Mouse (Mus musculus): ENCODE data around the gene Nudt9. TPM values are rescaled to one million over a fixed set of nuclear protein-coding genes. Genes with fewer than 3 reads are reported as not detected.
A peak's percentile ranks its signal among the peaks of the same experiment; 100 is the strongest.

Gene Nudt9
- total and polyA plus RNA-seq, 2 experiments from 2014 or later: 51.0 to 62.9 TPM

GRCm38 (mm10) chr5:104039154-104039932 lies 6.8 kb upstream of the Nudt9 start:
- H3K27ac ChIP-seq (ENCODE audit: low read depth): no peak overlapping the region
- DNase-seq (ENCODE audit: low spot score) (peak; percentile 30), ATAC-seq (ENCODE audit: insufficient read depth, low read depth) (peak; percentile 31)
- H3K4me3 ChIP-seq (ENCODE audit: low read depth, low read length): no peak overlapping the region
- no peak for TF ChIP-seq EP300 (IDR thresholded peaks at IDR 0.05; ENCODE audit: low read depth)
- peak; percentile 84 for TF ChIP-seq CTCF (IDR thresholded peaks at IDR 0.05; ENCODE audit: low read depth)
- no peak overlapping the region for H3K4me2 ChIP-seq (ENCODE audit: low read depth, low read length)
- no peaks in the 10 kb centered on the region for H3K36me3 ChIP-seq (replicated peaks; ENCODE audit: control insufficient read depth, insufficient read depth, low read length)
- peaks cover 13% of the 10 kb centered on the region; the same call in 1 of the 2 replicates for H3K4me1 ChIP-seq (ENCODE audit: control insufficient read depth, insufficient read depth)
- H3K9ac ChIP-seq (replicated peaks; ENCODE audit: low read depth, low read length): no peak overlapping the region
- H3K9me3 ChIP-seq (replicated peaks; ENCODE audit: control insufficient read depth, low read length): no peaks in the 10 kb centered on the region
- H3K27me3 ChIP-seq (ENCODE audit: control insufficient read depth, insufficient read depth, low read length): no peaks in the 10 kb centered on the region
- WGBS: 55% methylated on average over 6 of the region's 6 CpGs

GRCm38 (mm10) chr5:104042906-104043305 lies 3.2 kb upstream of the Nudt9 start:
- Histone ChIP-seq H3K27me3 (ENCODE audit: control insufficient read depth, insufficient read depth, low read length) (no peaks in the 10 kb centered on the region), H3K9me3 (replicated peaks; ENCODE audit: control insufficient read depth, low read length) (no peaks in the 10 kb centered on the region), H3K4me3 (ENCODE audit: low read depth, low read length) (no peak overlapping the region), H3K4me2 (ENCODE audit: low read depth, low read length) (no peak overlapping the region), H3K4me1 (ENCODE audit: control insufficient read depth, insufficient read depth) (peaks cover 9% of the 10 kb centered on the region), H3K27ac (ENCODE audit: low read depth) (peak overlapping the region; percentile 31; the same call in 1 of the 2 replicates), H3K9ac (replicated peaks; ENCODE audit: low read depth, low read length) (no peak overlapping the region), H3K36me3 (replicated peaks; ENCODE audit: control insufficient read depth, insufficient read depth, low read length) (no peaks in the 10 kb centered on the region)
- peak; percentile 18 for DNase-seq (ENCODE audit: low spot score)
- TF ChIP-seq CTCF (IDR thresholded peaks at IDR 0.05; ENCODE audit: low read depth): no peak
- TF ChIP-seq EP300 (IDR thresholded peaks at IDR 0.05; ENCODE audit: low read depth): no peak
- ATAC-seq (ENCODE audit: insufficient read depth, low read depth): no peak
- 61% methylated on average over 2 of the region's 2 CpGs for WGBS

GRCm38 (mm10) chr5:104043704-104044103 lies 2.4 kb upstream of the Nudt9 start:
- Histone ChIP-seq H3K4me3 (ENCODE audit: low read depth, low read length) (no peak overlapping the region), H3K27me3 (ENCODE audit: control insufficient read depth, insufficient read depth, low read length) (no peaks in the 10 kb centered on the region), H3K36me3 (replicated peaks; ENCODE audit: control insufficient read depth, insufficient read depth, low read length) (no peaks in the 10 kb centered on the region), H3K27ac (ENCODE audit: low read depth) (0 out of 2 replicates have a peak overlapping the region, but pooled peaks have one; percentile 36), H3K4me1 (ENCODE audit: control insufficient read depth, insufficient read depth) (peaks cover 13% of the 10 kb centered on the region), H3K9me3 (replicated peaks; ENCODE audit: control insufficient read depth, low read length) (no peaks in the 10 kb centered on the region), H3K9ac (replicated peaks; ENCODE audit: low read depth, low read length) (no peak overlapping the region), H3K4me2 (ENCODE audit: low read depth, low read length) (no peak overlapping the region)
- no peak for DNase-seq (ENCODE audit: low spot score)
- no peak for TF ChIP-seq EP300 (IDR thresholded peaks at IDR 0.05; ENCODE audit: low read depth)
- ATAC-seq (ENCODE audit: insufficient read depth, low read depth): no peak
- WGBS: 29% methylated on average over 2 of the region's 2 CpGs

GRCm38 (mm10) chr5:104047200-104048105 lies 1.3 kb downstream of the Nudt9 start:
- Histone ChIP-seq H3K27me3 (ENCODE audit: control insufficient read depth, insufficient read depth, low read length) (no peaks in the 10 kb centered on the region), H3K4me3 (ENCODE audit: low read depth, low read length) (peak overlapping the region; percentile 85), H3K4me1 (ENCODE audit: control insufficient read depth, insufficient read depth) (peaks cover 13% of the 10 kb centered on the region), H3K27ac (ENCODE audit: low read depth) (peak overlapping the region; percentile 88), H3K4me2 (ENCODE audit: low read depth, low read length) (peak overlapping the region; percentile 77), H3K36me3 (replicated peaks; ENCODE audit: control insufficient read depth, insufficient read depth, low read length) (peaks cover 21% of the 10 kb centered on the region), H3K9me3 (replicated peaks; ENCODE audit: control insufficient read depth, low read length) (no peaks in the 10 kb centered on the region), H3K9ac (replicated peaks; ENCODE audit: low read depth, low read length) (peak overlapping the region; percentile 94)
- ATAC-seq (ENCODE audit: insufficient read depth, low read depth) (no peak), DNase-seq (ENCODE audit: low spot score) (peak; percentile 21)
- TF ChIP-seq CTCF (IDR thresholded peaks at IDR 0.05; ENCODE audit: low read depth): no peak
- no peak for TF ChIP-seq EP300 (IDR thresholded peaks at IDR 0.05; ENCODE audit: low read depth)
- 2% methylated on average over 19 of the region's 19 CpGs for WGBS

GRCm38 (mm10) chr5:104048139-104048538 lies 2.0 kb downstream of the Nudt9 start:
- Histone ChIP-seq H3K9me3 (replicated peaks; ENCODE audit: control insufficient read depth, low read length) (no peaks in the 10 kb centered on the region), H3K27ac (ENCODE audit: low read depth) (no peak overlapping the region), H3K4me3 (ENCODE audit: low read depth, low read length) (peak overlapping the region; percentile 85), H3K4me2 (ENCODE audit: low read depth, low read length) (peak overlapping the region; percentile 77), H3K4me1 (ENCODE audit: control insufficient read depth, insufficient read depth) (peaks cover 13% of the 10 kb centered on the region), H3K36me3 (replicated peaks; ENCODE audit: control insufficient read depth, insufficient read depth, low read length) (peaks cover 27% of the 10 kb centered on the region), H3K27me3 (ENCODE audit: control insufficient read depth, insufficient read depth, low read length) (no peaks in the 10 kb centered on the region), H3K9ac (replicated peaks; ENCODE audit: low read depth, low read length) (peak overlapping the region; percentile 94)
- WGBS: 48% methylated on average over 4 of the region's 4 CpGs
- no peak for TF ChIP-seq EP300 (IDR thresholded peaks at IDR 0.05; ENCODE audit: low read depth)
- TF ChIP-seq CTCF (IDR thresholded peaks at IDR 0.05; ENCODE audit: low read depth): no peak
- DNase-seq (ENCODE audit: low spot score) (no peak), ATAC-seq (ENCODE audit: insufficient read depth, low read depth) (no peak)
